Mouse (Mus musculus): ENCODE measurements around the gene Ddx54. TPM values are rescaled to one million over a fixed set of nuclear protein-coding genes. Genes with fewer than 3 reads are reported as not detected.
A peak's percentile ranks its signal among the peaks of the same experiment; 100 is the strongest.

Gene Ddx54
- total RNA-seq, 2 experiments from 2014 or later = 28.5 to 29.5 TPM

DNA sequence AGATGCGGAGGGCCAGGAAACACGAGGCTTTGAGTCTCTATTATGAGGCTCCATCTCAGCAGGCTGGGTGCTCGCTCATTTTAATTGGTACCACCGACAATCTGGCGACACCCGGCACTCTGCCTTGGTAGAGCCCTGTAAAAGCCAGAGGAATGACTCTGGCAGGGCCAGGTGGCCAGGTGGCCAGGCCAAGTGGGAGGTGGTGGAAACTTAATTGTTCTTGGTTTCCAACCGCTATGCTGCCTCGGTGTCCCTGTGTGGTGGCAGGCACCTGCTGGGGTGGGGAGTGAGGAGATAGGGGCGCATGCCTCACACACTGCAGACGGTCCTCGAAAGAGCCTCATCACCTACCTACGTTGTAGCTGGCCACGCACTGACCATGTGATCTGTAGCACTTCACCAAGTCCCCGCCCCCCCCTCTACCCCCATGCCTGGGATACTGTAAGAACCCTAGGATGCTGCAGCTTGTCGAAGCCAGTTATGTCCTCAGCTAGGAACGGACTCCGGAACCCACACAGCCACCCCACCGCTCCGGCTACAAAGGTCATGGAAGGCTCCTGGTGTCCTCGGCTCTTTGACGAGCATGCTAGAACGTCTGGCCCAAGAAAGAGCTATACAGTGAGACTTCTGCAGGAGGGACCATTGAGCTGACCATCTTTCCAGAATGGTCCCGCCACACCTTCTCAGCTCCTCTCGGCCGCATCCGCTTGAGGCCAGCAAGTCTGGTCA lies 32.5 kb upstream of the Ddx54 start:
- no peak for DNase-seq (ENCODE audit: low spot score in 2 of 2)

DNA sequence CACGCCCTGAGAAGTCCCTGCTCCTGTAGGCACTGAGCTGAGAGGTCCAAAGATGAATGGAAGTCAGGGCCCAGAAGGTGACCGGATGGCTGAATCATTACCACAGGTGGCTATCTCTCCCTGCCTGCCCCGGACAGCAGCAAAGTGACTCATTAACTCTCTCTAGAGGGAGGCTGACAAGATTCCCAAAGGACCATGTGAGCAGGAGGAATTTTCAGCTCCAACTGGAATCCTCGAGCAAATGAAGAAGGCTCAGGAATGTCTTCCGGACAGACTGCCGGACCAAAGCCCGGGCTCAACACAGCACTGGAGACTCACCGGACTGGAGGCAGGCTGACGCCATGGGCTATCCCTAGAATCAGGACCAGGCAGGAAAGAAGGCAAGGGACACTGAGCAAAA lies 30.5 kb upstream of the Ddx54 start:
- DNase-seq (ENCODE audit: low spot score in 2 of 2) = no peak

DNA sequence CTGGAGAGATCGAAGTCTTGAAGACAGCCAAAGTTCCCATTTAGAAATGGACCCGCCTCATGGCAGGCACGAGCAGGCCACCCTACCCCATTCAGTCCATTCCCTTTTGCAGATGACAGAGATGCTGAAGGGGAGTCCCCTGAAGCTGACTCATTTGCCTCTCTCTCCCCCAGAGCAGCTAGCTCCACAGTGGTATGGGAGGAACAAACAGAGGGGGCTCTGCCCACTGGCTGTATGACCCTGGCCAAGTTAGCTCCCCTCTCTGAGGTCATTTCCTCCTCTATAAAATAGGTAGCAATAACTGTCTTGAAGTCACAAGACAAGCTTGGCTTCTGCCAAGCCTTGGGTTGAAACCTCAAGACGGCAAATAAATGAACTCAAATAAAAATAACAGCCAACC lies 29.0 kb upstream of the Ddx54 start:
- DNase-seq (ENCODE audit: low spot score in 2 of 2) = no peak

DNA sequence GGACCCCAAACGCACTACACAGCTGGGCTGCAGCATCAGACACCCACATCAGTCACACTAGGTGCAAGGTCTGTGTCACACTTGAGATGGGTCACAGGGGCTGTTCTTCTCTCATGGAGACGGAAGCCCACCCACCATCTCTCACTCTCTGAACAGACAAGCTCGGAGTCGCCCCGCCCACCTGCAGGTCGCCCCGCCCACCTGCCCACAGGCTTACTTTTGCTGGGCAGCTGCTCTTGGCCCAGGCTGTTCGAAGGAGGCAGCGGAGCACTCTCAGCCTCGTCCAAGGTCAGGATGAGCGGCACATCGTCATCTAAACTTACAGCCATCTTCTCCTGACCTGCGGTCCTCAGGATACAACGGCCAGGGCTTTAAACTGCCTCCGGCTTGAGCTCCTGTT lies 27.6 kb upstream of the Ddx54 start:
- DNase-seq (ENCODE audit: low spot score in 2 of 2) = no peak

DNA sequence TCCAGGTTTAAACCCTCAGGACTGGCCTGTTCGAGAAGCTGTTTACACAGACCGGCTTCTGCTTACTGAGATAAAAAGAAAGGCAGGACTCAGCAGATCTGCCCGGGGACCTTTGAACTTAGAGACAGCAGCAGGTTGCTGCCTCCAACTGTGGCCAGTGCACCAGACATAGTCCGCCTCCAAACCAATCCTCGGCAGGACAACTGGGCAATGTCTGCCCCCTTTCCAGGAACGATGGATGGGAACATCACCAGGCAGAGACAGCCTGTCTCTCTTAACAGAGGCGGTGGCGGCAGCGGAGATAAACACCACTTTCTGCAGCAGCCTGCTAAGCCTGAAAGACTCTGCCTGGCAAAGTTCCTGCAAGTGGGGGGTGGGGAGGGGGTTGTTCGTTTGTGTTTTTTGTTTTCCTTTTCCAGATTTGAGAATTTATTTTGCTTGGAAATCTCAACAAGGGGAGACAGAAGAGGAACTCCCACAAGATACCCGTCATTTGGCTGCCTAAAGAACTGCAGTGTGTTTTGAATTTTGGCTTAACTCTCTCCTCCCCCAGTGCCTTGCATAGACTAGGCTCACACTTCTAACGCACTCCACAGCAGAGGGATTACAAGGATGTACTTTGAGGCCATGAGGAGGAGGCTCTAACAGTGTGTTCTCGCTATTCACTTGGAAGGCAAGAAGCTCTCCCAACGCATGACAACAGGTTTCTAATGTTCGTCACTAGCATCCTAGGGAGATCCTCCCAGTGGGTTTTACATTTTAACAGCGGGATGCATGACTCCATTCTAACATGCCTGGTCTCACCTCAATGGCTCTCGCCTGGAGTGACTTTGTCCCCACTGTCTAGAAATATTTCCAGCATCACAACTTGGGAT lies 25.6 kb upstream of the Ddx54 start:
- no peak for DNase-seq (ENCODE audit: low spot score in 2 of 2)

DNA sequence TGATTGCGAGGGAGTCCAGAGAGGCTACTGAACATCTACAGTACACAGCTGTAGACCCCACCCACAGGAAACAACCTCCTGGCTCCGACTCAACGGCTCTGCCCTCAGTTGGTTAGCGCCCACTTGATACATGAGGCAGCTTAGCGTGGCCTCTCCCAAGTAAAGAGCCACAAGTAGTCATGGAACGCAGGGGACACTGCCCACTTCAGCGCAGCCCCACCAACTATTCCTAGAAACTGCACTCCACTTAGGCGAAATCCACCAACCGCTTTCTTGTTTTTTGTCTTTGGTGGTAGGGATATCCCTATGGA lies 25.0 kb upstream of the Ddx54 start:
- DNase-seq (ENCODE audit: low spot score in 2 of 2) = no peak

DNA sequence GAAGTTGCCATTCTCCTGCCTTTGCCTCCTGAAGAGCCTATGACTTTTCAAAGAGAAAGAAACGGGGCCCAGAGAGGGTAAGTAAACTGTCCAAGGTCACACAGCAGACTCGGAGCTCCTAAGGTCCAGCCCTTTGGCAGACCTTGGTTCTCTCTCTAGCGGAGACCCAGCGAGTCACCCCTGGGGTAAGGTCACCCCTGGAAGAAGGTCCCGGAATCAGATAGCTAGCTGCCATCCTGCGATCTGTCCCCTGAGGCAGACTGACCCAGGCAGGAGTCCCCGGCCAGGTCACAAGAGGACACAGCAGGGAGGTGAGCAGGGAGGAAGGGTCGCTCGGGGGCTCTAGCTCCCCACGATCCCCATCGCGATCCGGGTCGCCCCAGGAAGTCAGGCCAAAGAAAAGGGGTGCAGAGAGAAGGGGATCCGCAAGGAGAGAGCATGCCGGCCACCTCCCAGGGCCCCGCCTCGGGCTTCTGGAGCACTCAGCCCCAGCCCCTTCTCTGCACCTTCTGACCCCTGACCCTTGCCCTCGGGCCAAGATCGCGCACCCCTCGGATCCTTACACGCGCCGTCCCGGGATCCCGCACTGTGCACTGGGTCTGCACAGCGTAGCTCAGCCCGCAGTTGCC lies 24.5 kb upstream of the Ddx54 start:
- no peak for DNase-seq (ENCODE audit: low spot score in 2 of 2)

DNA sequence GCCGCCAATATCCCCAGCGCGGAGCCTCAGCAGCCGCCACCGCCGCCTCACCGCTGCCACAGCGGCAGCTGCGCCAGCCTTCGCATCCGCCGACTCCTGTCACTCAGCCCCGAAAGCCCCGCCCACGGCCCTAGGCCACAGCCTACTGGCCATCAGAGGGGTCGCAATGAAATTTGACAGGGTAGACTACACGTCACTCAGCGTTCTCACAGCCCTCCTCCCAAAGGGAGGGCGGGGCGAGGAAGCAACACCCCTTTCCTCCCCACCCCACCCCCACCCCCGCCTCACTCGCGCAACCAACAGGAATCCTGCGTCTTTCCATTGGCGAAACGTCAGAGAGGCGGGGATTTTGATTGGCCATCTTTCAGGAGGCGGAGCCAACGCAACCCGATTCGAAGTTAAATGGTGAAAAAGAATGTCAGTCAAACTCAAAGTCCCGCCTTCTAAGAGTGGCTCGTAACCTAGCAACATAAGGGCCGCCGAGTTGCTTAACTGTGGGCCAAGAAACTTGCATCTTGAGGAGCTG lies 23.9 kb upstream of the Ddx54 start, which contains the start of the genes Tpcn1 and Iqcd:
Gene Tpcn1 (minus strand): TSS at position 105 of the 526 bp plus-strand sequence.
Gene Iqcd (plus strand): TSS at position 448 of the 526 bp plus-strand sequence.
- DNase-seq (ENCODE audit: low spot score in 2 of 2) = peak; percentile 98 to 100

DNA sequence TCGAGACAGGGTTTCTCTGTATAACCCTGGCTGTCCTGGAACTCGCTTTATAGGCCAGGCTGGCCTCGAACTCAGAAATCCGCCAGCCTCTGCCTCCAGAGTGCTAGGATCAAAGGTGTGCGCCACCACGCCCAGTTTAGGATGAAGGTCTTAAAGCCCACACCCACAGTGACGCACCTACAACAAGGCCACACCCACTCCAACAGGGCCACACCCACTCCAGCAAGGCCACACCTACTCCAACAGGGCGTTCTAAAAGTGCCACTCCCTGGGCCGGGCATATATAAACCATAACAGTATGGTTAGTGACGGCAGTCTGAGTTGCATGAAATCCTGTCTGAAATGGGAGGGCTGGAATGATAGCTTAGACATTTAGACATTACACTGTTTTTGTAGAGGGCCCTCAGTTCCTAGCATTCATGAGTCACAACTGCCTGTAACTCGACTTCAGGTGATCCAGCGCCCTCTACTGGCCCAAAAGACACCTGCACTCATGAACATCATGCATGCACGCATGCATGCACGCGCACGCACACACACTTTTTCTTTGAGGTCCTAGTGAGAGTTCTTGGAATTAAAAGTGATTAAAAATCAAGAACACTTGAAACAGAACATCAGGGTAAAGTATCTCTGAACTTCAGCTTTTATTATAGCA lies 22.1 kb upstream of the Ddx54 start:
- DNase-seq (ENCODE audit: low spot score in 2 of 2) = no peak

DNA sequence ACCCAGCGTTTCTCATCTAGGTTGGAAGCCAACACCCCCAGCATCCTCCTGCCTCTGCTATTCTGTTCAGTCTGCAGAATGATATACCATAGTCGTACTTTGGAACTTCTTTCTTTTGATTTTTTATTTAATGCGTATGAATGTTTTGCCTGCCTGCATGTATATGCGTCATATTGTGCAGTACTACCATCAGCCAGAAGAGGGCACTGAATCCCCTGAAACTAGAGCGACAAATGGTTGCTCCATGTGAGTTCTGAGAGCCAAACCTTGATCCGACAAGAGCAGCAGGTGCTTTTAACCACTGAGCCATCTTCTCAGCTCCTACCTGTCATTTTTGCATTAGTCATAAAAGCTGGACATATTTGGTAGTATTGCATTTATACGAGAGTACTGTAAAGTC lies 20.4 kb upstream of the Ddx54 start:
- no peak for DNase-seq (ENCODE audit: low spot score in 2 of 2)

DNA sequence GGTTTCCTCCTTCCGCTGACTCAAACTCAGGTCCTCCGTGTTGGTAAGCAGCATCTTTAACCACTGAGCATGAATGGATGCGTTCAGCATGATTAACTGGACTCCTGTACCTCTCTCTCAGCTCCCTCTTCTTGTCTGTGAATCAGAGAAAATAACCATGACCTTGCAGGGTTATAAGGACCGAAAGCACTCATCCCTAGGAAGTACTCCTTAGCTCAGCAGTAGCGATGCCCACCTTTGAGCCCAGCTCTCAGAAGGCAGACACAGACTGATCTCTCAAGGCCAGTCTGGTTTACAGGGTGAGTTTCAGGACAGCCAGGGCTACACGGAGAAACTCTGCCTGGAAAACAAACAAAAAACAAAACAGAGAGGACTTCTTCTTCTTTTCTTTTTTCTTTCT lies 18.1 kb upstream of the Ddx54 start:
- DNase-seq (ENCODE audit: low spot score in 2 of 2) = no peak

DNA sequence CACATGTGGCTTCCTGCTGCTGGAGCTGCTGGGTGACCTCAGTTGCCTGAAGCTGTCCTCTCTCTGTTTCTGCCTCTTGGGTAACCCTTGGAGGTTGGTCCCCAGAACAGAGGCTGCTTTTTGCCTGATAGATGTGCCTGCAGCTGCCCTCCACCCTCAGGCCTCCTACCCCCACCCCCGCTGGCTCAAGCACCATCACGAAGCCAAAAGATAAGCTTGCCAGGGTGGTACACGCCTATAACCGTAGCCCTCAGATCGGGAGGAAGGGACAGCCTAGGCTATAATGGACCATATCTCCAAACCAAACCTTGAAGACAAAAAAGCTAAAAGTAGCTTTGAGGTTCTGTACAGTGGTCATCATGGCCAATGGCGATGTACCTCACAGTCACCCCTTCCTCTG lies 12.9 kb upstream of the Ddx54 start:
- no peak for DNase-seq (ENCODE audit: low spot score in 2 of 2)

DNA sequence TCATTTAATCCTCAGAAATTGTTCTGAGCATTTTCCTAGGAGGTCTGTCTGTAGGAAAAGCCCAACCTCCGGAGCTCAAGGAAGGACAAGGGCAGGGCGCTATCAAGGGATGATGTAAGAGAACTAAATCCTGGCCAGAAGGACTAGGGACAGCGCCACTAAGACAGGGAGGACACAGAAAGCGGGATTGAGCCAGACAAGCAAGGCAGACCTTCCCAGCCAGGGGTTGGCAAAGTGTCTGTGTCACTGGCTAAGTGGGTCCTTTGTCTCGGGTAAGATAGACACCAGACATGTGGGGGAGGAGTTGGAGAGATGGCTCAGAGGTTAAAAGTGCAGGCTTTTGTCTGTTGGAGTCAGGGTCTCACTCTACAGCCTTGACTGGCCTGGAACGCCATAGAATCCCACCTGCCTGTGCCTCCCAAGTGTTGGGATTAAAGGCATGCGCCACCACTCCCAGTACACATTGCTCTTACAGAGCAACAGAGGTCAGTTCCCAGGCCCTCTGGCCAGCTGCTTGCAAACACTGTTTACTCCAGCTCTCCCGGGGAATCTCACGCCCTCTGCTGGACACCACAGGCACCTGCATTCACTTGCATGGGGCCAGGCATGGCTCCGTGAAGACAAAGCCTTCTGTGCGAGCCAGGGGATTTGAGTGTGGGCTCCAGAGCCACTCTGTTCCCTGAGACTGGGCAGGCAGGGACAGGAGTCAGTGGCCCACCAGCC lies 11.4 kb upstream of the Ddx54 start:
- DNase-seq (ENCODE audit: low spot score in 2 of 2) = no peak

DNA sequence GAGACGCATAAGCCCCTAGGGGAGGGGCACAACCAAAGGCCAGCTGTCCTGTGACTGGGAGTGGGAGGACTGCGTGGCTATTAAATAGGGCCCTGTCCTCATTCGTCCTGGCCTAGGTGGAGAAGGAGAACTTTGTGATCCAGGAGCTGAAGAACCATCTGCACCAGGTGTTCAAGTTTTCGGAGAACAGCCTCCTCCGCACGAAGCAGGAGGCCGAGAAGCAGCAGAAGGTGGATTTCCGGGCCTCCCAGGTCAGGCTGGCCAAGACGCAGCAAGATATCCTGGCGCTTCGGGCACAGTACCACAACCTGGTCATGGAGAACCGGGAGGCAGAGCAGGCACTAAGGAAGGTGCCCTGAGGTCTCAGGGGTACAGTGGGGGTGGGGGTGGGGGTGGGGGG lies 10.3 kb upstream of the Ddx54 start:
- no peak for DNase-seq (ENCODE audit: low spot score in 2 of 2)

DNA sequence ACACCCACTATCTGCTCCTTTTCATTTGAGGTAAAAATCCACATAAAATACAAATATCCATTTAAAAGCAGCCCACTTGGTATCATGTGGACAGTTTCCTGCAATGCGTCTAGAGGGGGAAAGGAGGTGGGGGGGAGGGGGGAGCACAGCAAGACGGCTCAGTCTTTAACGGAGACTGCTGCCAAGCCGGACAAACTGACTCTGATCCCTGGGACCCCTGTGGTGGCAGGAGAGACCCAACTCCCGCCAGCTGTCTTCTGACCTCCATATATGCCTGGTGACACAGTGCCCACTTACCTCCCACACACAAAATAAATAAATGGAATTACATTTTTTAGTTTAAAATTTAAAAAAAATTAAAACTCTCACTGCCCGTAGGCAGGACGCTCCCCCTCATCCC lies 9.0 kb upstream of the Ddx54 start:
- DNase-seq (ENCODE audit: low spot score in 2 of 2) = no peak

DNA sequence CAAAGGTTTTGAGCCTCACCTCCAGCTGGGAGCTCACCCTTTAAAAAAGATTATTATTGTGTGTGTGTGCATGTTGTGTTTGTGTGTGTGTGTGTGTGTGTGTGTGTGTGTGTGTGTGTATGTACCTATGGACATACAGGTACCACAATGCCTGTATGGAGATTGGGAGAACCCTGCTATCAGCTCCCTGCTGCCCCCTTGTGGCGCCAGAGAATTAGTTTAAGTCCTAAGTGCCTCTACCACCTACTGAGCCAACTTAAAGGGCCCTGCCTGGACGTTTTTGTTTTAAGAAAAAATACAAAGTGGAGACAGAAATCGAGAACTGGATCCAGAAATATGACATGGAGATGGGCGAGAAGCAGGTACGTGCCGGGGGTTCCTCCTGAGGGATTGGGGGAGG lies 7.7 kb upstream of the Ddx54 start:
- DNase-seq (ENCODE audit: low spot score in 2 of 2) = peak; percentile 71 to 84

DNA sequence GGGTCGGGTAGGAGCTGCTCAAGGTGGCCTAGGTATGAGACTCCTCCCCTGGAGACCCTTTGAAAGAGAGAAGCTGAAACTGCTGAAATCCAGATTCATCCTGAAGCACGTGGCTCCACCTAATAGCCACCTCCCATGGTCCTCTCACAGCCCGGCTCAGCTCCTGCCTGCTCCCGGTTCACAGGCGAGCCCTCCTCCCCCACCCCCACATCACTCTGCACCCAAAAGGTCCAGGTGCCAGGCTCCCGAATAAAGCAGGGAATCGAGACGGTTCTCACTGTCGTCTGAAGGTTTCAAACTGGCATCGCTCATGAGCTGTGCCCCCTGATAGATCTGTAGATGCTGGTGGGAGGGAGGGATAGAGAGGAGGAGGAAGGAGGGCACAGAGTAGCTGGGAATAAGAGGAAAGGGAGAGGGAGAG lies 7.3 kb upstream of the Ddx54 start:
- DNase-seq (ENCODE audit: low spot score in 2 of 2) = no peak

DNA sequence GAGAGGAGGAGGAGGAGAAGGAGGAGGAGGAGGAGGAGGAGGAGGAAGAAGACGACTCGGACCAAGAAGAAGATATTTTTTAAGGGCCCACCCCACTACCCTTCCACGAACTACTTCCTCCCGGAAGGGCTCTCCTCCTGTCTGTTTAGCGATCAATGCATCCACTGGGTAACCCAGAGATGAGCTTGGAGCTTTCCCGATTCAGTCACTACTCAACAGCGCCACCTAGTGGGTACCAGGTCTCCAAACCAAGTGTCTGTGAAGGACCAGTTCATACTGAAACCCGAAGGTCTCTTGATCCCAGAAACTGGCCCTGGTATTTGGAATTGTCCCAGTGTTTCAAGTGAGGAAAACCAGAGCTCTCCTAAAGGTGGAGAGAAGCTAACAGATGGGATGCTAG lies 6.9 kb upstream of the Ddx54 start:
- peak; percentile 85 to 91 for DNase-seq (ENCODE audit: low spot score in 2 of 2)

DNA sequence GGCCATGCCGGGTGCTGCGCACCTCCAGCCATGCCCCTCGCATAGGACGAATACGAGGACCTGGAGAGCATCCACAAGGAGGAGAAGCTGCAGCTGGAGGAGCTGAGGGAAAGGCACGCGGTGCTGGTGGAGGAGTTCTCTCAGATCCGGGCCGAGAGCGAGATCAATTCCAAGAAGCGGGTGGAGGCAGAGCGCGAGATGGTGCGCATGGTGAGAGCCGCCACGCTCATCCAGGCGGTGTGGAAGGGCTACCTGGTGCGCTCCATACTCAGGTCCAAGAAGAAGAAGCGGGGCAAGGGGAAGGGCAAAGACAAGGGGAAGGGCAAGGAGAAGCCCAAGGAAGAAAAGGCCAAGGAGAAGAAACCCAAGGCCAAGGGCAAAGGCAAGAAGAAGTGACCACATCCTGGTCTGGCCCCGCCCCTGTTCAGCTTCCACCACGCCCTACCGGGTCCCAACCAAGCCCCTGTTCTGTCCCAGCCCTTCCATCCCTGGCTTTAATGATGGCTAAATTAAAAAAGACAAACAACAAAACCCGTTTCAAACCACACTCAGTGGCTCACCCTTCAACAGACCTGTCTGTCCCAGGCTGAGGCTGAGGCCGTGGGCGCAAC lies 5.8 kb upstream of the Ddx54 start:
- no peak for DNase-seq (ENCODE audit: low spot score in 2 of 2)

DNA sequence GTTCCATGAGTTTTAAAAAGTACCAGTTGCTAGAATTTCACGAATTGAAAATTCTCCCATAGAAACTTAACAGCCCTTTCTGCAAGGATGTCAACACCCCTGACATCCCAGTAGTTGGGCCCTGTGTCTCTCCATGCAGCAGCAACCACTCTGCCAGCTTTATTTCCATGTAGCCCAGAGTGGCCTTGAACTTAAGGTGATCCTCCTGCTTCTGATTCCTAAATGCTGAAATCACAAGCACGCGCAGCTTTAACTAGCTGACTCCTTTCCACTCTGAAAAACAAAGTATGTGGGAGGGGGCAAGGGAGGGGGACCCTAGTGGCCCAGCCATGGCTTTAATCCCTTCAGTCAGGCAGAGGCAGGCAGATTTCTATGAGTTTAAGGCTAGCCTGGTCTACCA lies 5.2 kb upstream of the Ddx54 start:
- DNase-seq (ENCODE audit: low spot score in 2 of 2) = no peak

All from gastrocnemius, postnatal 4 days (tissue).